Mouse (Mus musculus): ENCODE data around the gene Skp1a.

Skp1a gene

DNA sequence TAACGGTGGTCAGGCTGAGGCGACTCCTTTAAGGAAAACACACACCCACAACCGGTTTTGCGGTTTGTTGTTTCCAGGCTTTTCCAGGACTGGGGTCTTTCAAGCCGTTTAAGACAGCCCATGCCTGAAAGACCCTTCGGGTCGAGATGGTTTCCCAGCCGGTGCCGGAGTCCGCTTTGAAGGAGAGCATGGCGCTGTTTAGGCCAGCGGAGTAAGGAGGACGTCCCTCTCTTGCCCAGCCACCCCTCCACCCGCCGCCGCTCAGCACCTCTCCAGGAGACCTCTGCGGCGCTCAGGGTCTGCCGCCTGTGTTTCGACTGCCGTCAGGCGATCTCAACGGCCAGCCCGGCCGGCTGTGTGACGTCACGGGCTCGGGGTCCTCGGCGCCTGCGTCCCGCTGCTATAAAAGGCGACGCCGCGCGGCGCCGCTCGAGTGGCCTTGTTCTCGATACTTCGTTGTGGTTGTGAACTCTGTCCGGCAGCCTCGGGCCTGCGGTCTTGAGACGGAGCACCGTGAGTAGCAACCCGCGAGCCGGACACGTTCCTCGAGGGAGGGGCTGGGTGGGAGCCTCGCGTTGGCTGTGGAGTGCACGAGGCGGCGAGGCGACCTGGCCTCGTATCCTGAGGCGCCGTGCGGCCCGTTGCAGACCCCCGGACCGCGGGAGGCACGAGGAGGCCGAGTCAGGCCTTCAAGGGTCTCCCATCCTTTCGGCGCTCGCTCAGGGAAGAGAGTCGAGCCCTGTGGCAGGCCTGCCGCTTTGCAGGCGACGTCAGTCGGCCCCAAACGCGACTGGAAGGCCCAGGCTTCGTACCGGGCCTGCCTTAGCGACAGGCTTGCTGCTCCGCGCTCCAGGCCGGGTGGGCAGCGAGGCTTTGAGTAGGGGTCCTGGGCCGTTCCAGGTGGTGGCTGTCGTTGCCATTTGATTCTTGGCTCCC is at the start of gene Skp1a:
TSS of gene Skp1a (plus strand) at position 390 of the 936 bp plus-strand sequence.
- in situ Hi-C loops (cut with MboI, MseI), result no loop called here

DNA sequence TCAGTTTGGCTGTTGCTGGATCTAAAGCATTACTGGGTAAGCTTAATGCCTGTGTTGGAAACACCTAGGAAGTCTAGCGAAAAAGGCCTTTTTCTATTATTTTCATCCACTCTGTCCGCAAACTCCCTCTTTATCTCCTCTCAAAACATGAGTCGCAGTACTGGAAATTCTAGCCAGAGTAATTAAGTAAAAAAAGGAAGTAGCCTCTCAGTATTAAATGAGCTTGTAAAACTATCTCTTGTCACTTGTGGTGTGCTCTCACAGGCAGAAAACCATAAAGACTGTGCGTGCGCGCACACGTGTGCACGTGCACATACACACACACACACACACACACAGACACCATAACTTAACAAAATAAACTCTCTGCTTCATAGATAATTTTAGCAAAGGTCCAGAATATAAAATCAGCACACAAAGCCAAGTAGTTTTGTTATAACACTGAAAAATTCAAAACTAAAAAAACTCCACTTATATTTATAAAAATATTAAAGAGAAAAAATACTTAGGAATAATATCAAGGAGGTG is 35.2 kb upstream of the Skp1a start:
- in situ Hi-C loops (cut with MboI, MseI), result loop anchor here (5.0 to 25.0 kb wide), 2 partner anchors 441 to 1029 kb away; no protein-coding TSS in a partner anchor

- in situ Hi-C loops (cut with MboI, MseI), result no loop called here
These were observed 17.9 kb upstream of the Skp1a start, which contains the start of gene Olfr1371 for GRCm38 (mm10) chr11:52213887-52214286. Gene Olfr1371 (minus strand): TSS chr11:52213987.

DNA sequence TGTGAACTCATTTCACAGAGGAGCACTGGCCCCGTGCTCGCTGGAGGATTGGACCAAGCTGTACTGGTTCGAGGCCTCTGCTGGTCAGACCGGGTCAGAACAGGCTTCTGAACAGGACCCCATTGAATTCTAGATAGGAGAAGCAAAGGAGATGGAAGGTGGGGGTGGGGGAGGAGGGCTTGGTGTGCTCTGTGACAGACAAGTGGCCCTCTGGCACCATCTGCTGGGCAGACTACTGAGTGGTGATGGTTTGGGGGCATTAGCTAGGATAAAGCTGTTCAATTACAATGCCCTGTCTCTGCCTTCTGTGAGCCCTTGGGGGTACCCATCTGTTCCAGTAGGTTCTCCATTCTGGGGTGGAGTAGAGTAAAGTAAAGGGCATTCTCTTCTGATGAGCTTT is 11.5 kb upstream of the Skp1a start:
- in situ Hi-C loops (cut with MboI, MseI), result loop anchor here (5.0 kb wide), 1 partner anchor 73 kb away; the partner anchor contains the start of gene Olfr1373

GRCm38 (mm10) chr11:52221921-52222320 is 9.9 kb upstream of the Skp1a start:
- in situ Hi-C loops (cut with MboI, MseI), result loop anchor here (5.0 kb wide), 1 partner anchor 75 kb away; the partner anchor contains the start of gene Olfr1373

- in situ Hi-C loops (cut with MboI, MseI), result loop anchor here (5.0 kb wide), 1 partner anchor 76 kb away; the partner anchor contains the start of gene Olfr1373
These were observed 8.9 kb upstream of the Skp1a start for GRCm38 (mm10) chr11:52222891-52223290.

DNA sequence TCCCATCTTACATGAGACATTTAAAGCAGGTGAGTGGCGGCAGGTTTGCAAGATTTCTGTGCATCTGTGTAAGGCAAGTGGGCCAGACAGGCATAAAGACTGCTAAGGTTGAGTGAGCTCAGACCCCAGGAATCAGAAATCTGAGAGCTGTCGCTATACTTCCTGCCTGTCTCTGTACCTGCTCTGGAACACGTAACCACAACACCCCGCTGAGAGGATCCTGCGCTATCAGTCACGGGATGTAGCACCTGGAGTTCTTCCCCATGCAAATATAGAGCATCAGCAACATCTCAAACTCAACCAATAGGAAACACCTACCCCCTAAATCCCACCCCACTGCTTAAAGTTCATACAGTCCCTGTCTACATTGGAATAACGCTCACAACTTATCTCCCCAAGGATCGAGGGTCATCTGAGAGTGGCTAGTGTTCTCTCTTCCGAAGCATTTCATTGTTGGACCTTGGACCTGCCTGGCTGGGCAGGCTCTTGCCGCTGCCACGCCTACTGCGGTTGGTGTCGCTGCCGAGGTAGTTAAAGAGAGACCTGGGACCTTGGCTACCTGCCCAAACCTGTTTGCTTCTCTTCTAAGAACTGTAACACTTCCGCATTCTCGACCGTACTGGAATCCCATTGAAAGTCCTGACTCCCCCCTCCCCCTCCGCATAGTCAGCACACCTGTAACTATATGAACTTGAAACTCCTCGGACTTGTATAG is 7.7 kb upstream of the Skp1a start:
- in situ Hi-C loops (cut with MboI, MseI), result loop anchor here (5.0 kb wide), 1 partner anchor 77 kb away; the partner anchor contains the start of gene Olfr1373

DNA sequence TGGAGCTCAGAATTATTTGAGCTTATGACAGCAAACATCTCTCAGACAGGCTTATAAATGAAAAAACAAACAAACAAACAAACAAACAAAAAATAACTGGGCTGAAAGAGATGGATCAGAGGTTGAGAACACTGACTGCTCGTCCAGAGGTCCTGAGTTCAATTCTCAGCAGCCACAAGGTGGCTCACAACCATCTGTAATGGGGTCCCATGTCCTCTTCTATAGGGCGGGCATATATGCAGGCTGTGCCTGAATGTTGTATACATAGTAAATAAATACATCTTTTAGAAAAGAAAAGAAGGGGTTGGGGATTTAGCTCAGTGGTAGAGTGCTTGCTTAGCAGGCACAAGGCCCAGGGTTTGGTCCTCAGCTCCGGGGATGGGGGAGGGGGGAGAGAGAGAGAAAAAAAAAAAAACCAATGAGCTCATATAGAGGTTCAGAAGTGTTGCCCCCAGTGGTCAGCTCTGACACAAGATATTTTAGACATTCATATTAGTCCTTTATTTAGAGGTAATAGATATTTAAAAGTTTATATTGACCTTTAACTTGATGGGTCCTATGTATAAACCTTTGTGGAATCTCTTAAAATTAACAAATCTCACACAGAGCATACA is 5.7 kb upstream of the Skp1a start:
- in situ Hi-C loops (cut with MboI, MseI), result no loop called here

DNA sequence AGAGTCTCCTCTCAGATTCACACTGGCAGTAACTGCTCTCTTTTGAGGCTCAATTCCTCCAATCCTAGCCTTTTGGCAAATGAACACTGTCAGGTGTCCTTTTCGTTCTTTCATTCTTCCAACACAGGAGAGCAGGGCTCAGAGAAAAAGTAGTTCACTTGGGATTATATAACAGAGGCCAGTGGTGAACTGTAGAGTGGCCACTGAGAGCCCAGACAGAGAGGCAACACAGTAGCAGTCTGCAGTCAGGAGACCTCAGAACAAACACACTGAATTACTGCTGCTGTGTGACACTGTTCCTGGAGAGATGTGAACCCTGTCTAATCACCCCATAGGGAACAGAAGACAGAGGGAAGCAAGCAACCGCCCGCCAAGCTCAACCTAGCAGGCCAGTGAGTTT is 4.7 kb upstream of the Skp1a start:
- in situ Hi-C loops (cut with MboI, MseI), result no loop called here

GRCm38 (mm10) chr11:52227466-52228226 is 4.1 kb upstream of the Skp1a start:
- in situ Hi-C loops (cut with MboI, MseI), result no loop called here

- in situ Hi-C loops (cut with MboI, MseI), result no loop called here
These were observed 2.9 kb upstream of the Skp1a start for GRCm38 (mm10) chr11:52228722-52229448.

GRCm38 (mm10) chr11:52230694-52231093 is 1.1 kb upstream of the Skp1a start:
- in situ Hi-C loops (cut with MboI, MseI), result no loop called here

- in situ Hi-C loops (cut with MboI, MseI), result no loop called here
These were observed 1.4 kb downstream of the Skp1a start for GRCm38 (mm10) chr11:52233043-52233653.

GRCm38 (mm10) chr11:52233906-52234305 is 2.1 kb downstream of the Skp1a start:
- in situ Hi-C loops (cut with MboI, MseI), result no loop called here

DNA sequence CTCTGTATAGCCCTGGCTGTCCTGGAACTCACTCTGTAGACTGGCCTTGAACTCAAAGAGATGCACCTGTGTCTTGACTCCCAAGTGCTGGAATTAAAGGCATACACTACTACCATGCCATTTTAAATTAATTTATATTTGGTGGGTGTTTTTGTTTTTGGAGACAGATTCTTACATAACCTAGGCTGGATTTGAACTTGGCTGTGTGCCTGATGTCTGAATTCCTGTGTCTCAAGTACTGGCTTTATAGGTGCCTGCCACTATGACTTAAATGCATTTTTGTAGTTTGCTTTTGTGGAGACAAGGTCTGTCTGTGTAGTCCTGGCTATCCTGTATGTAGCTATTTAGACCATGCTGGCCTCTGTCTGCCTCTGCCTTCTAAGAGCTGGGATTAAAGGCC is 2.7 kb downstream of the Skp1a start:
- in situ Hi-C loops (cut with MboI, MseI), result no loop called here

DNA sequence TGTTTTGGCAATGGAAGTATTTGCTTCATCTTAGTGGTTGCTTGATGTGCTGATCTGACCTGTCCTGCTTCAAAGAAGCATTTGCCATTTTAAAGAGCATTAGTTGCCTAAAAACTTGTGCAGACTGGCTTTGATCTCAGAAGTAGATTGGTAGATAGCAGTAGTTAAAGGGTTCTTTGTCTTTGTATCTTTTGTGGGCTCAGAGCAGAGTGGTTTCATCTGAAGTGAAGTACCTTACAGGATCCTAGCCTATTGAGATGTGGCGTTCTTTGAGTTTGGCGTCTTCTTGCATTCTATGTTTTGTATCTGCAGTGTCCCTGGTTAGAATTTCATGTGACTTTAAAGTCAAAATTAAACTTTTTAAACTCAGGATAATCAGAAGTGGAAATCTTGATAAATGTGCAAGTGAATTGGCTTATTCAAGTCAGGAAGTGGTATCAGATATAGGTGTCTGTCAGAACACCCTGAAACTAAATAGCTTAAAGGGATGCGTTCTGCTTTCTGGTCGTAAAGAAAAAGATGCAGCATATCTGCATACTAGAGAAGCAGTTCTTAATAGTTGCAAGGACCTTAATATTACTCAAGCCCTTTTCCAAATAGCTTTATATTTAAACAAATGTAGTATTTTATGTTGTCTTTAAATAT is 9.2 kb downstream of the Skp1a start:
- in situ Hi-C loops (cut with MboI, MseI), result no loop called here

- in situ Hi-C loops (cut with MboI, MseI), result no loop called here
These were observed 17.7 kb downstream of the Skp1a start for GRCm38 (mm10) chr11:52249452-52249851.

GRCm38 (mm10) chr11:52251770-52252169 is 20.0 kb downstream of the Skp1a start:
- in situ Hi-C loops (cut with MboI, MseI), result no loop called here

DNA sequence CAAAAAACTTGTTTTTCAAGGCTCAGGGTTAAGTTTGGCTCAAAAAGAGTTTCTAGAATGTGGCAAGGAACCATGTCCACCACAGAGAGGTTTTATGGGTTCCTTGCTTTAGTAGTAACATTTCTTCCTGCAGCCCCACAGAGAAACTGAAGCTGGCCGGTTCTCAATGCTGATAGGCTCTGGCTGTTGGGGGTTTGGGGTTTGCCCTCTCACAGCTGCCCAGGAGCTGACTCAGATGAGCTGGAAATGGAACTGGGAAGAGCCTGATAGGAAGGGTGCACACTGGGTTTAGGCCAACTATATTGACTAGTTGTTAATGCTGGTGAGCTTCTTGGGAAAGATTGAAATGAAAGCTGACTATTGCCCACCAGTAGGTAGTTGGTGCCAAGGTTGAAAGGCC is 20.9 kb downstream of the Skp1a start:
- in situ Hi-C loops (cut with MboI, MseI), result no loop called here
